Mouse (Mus musculus) C2C12 (cell line): ENCODE data around the gene Bclaf3. TPM values are rescaled to one million over a fixed set of nuclear protein-coding genes. Genes with fewer than 3 reads are reported as not detected.

Source experiments
- H3K27me3 ChIP-seq: one replicate; pipeline ENCODE4 v1.6.1; 2011; ENCODE audit not compliant: control insufficient read depth, insufficient read depth, insufficient read length
- H3K36me3 ChIP-seq: one replicate; pipeline ENCODE4 v1.6.1; 2011; ENCODE audit not compliant: control insufficient read depth, insufficient read depth
- H3K4me3 ChIP-seq: one replicate; pipeline ENCODE4 v1.5.1; 2011; ENCODE audit warnings: mild to moderate bottlenecking, control low read depth; ENCODE audit not compliant: poor library complexity, insufficient read depth, severe bottlenecking
- H3K79me2 ChIP-seq: one replicate; pipeline ENCODE4 v1.6.1; 2011; ENCODE audit not compliant: control insufficient read depth, insufficient read depth
- H3K79me3 ChIP-seq: one replicate; pipeline ENCODE4 v1.6.1; 2011; ENCODE audit warnings: low read depth, control low read depth
- H3ac ChIP-seq: one replicate; pipeline ENCODE3; 2011; ENCODE audit warnings: low read depth; ENCODE audit not compliant: control insufficient read depth, insufficient read length
- CEBPB ChIP-seq: IDR thresholded peaks from one replicate; pipeline ENCODE4 v1.6.1; 2011; ENCODE audit warnings: low read depth, mild to moderate bottlenecking, control low read depth, moderate library complexity
- CTCF ChIP-seq: IDR thresholded peaks from one replicate; pipeline ENCODE4 v1.5.1; 2011; ENCODE audit not compliant: control insufficient read depth, insufficient read depth, insufficient read length
- FOSL1 ChIP-seq: IDR thresholded peaks from one replicate; pipeline ENCODE4 v1.8.0; 2011; ENCODE audit warnings: mild to moderate bottlenecking, low read length; ENCODE audit not compliant: poor library complexity, insufficient read depth, severe bottlenecking
- MAX ChIP-seq: IDR thresholded peaks from one replicate; pipeline ENCODE4 v1.6.1; 2011; ENCODE audit warnings: mild to moderate bottlenecking, control low read depth
- MYOD1 ChIP-seq: IDR thresholded peaks from one replicate; pipeline ENCODE4 v1.6.1; 2011; ENCODE audit warnings: low read depth; ENCODE audit not compliant: control insufficient read depth, insufficient read length
- MYOG ChIP-seq: IDR thresholded peaks from one replicate; pipeline ENCODE4 v1.6.1; 2011; ENCODE audit not compliant: control insufficient read depth, insufficient read length; ENCODE audit errors: extremely low read depth
- USF1 ChIP-seq: IDR thresholded peaks from one replicate; pipeline ENCODE4 v1.6.1; 2011; ENCODE audit warnings: low read depth, mild to moderate bottlenecking, control low read depth, moderate library complexity
- polyA plus RNA-seq: library from polyadenylated mRNA; unstranded; fragments of >200 nt; fragmentation: generic; extraction: Trizol; gene quantifications from one replicate; pipeline ENCODE4 v1.2.1, GENCODE M21; 2012; ENCODE audit warnings: missing spikeins

Bclaf3 gene
- polyA plus RNA-seq, 1 experiment, result 2.3 TPM

DNA sequence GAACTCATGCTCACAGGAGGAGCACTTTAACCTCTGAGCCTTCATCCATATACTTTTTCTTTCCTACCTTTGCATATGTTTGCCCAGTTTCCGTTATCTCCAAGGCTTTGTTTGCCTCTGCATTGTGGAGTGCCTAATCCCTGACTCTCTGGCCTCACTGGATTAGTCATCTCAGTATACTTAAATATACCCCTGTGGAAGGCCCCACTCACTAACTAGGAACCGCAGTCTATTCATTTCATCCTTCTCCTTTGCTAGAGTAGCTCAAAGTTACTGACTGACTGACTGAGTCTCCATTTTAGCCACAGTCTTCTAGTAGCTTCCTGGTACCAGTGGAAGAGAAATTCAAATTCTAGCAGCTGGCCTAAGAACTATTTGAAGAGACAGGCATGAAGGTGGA is 78.3 kb downstream of the Bclaf3 start:
- Histone ChIP-seq H3K79me3 (no peaks in the 10 kb centered on the region), H3K79me2 (no peaks in the 10 kb centered on the region), H3K27me3 (no peaks in the 10 kb centered on the region), H3ac (no peak overlapping the region), H3K4me3 (no peak overlapping the region), H3K36me3 (no peaks in the 10 kb centered on the region)
- TF ChIP-seq USF1 (no peak), FOSL1 (no peak), CEBPB (no peak), MAX (no peak), CTCF (no peak)

DNA sequence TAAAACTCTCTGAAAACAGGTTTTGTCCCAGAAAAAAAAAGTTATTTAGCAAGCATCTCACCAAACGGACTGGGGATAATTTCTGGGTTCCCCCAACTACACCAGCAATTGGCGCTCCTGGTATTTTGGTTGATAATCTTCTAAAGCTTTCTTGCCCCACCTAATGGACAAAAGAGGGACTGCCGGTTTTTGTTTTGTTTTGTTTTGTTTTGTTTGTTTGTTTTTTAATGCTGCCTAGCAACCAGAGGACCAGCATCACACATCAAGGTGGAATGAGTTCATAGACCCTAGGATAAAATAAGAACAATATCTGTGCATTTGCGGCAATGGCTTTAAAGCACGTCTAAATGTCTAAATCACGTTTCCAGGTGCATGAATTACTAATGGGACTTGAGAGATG is 80.4 kb downstream of the Bclaf3 start:
- Histone ChIP-seq H3ac (no peak overlapping the region), H3K79me2 (no peaks in the 10 kb centered on the region), H3K79me3 (no peaks in the 10 kb centered on the region), H3K27me3 (no peaks in the 10 kb centered on the region), H3K4me3 (no peak overlapping the region), H3K36me3 (no peaks in the 10 kb centered on the region)
- TF ChIP-seq CEBPB (no peak), MYOG (no peak), USF1 (no peak), FOSL1 (no peak), MYOD1 (no peak), MAX (no peak), CTCF (no peak)

DNA sequence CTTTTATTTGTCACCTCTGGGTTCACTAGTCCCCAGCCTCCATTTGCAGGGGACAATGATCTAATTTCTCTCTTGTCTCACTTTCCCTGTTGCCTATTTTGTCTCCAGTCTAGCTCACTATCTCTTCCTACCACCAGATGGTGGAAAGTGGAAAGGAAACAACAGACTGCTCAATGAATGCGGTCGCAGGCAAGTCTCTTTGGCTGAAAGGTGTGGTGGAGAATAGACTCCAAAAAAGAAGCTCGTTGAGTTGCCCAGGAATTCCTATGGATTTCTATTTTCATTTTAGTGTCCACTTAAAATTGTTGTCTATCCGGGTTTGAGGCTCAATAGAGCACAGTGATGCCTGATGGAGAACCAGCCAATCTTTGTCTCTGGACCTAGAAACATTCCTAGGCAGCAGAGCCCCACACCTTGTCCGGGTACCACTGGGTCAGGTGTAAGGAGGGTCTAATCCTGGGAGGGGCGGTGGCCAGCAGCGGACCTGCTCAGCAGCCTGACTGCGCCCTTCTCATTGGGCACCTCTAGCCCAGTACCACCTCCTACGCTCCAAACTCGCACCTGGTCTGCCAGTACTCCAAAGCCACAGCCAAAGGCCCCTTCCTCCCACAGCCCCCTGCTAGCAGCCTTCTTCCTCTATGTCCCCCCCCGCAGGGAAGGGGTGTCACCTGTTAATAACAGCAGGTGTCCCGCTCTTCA is 99.9 kb downstream of the Bclaf3 start:
- Histone ChIP-seq H3K79me3 (peaks cover 10% of the 10 kb centered on the region), H3K4me3 (peak overlapping the region; percentile 52), H3K36me3 (no peaks in the 10 kb centered on the region), H3K79me2 (peaks cover 37% of the 10 kb centered on the region), H3ac (no peak overlapping the region), H3K27me3 (no peaks in the 10 kb centered on the region)
- TF ChIP-seq FOSL1 (no peak), MYOG (no peak), CEBPB (no peak), USF1 (no peak), MAX (no peak), MYOD1 (no peak), CTCF (no peak)

DNA sequence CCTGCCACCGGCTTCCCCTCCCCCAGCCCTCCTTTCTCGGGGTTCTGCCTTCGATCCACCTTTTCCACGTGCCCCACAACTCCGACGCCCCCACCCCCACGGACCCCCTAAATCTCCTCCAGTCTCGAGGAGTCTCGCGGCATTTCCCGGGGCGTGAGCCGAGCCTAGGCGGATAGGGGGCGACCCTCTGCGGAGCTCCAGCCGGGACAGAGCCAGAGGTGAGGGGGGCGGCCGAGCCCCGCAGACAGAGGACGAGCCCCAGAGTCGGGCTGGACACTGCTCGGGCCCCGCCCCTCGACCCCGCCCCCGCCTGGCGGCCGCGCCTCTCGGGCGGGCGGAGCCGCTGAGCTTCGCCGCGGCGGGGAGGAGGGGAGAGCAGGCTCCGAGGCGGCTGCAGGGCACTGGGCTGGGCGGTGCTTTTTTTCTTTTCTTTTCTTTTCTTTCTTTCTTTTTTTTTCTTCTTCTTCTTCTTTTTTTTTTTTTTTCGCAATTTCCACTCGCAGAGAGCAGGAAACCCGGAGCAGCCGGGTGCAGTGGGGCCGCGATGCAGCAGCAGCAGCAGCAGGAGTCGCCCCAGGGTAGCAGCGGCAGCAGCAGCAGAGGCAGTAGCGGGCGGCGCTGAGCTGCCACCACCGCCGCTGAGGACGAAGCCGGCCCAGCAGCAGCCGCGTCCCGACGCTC is 100.6 kb downstream of the Bclaf3 start, which contains the start of gene Sh3kbp1:
Gene Sh3kbp1, plus strand, starts transcription at position 366 of the 681 bp plus-strand sequence.
- Histone ChIP-seq H3K79me3 (peaks cover 13% of the 10 kb centered on the region), H3K79me2 (peaks cover 40% of the 10 kb centered on the region), H3K36me3 (no peaks in the 10 kb centered on the region), H3K4me3 (peak within 1 kb of the TSS; percentile 52), H3ac (peak within 1 kb of the TSS; percentile 98), H3K27me3 (no peaks in the 10 kb centered on the region)
- TF ChIP-seq CTCF (peak; percentile 68), FOSL1 (no peak)

DNA sequence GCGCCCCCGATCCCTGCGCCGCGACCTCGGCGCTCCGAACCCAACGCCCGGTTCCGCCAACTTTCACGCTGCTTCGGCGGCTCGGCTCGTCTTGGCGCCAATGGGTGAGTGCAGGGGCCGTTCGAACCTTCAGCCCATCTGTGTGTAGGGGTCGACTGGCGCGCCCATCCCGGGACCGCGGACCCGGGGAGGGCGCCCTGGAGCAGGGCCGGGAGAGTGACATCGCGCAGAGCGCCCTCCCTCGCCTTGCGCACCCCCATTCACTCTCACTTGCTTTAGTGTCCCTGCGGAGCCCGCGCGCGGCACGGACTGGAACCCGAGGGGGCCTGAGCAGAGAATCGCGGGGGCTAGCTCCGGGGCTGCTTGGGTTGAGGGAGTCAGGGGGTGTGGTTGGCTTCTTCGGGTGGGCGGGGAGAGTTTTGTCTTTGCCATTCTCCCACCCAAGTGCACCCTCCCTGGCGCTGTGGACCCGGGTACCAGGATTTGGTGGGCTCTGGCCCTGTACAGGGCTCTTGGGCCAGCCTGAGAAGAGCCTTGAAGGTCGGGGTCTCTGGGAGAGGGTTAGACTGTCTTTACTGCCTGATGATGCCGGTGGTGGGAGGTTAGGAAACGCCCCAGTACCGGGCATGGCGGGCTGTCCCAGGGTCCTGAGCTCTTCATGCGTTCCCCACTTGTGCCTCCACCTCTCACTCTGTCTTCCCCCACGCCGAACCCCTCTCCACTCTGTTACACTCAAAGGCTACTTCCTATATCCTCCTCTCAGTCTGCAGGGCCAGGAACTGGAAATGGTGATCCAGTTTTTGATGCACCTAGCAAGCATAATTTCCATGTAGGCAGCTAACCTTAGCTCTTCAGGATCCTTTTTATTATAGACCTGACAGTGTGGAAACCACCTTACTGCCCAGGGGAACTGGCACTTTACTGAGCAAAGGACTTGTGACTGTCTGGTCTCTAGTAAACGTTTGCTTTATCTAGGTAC is 101.4 kb downstream of the Bclaf3 start:
- Histone ChIP-seq H3K79me3 (peaks cover 13% of the 10 kb centered on the region), H3K79me2 (peaks cover 40% of the 10 kb centered on the region), H3ac (peak overlapping the region; percentile 98), H3K36me3 (no peaks in the 10 kb centered on the region), H3K4me3 (peak overlapping the region; percentile 52), H3K27me3 (no peaks in the 10 kb centered on the region)
- TF ChIP-seq CTCF, result peak; percentile 62
- no peak for TF ChIP-seq CEBPB

DNA sequence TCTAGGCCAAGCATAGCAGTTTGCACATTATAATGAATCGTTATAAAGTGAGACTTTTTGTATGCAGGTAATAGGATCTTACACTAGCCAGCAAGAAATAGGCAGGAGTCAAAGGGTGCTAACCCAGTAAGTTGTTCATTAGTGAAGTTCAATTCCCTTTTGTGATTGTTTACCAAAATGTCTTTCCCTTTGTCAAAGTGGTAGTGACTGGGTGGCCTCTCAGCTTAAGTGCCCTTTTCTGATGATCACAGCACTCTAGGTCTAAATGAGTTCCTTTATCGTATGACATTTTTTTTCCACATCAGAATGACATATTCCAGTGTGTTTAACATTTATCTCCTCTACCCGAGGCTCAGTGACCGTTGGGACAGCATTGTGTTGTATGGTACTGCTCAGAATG is 102.1 kb downstream of the Bclaf3 start:
- H3K27me3 ChIP-seq, result no peaks in the 10 kb centered on the region
- H3K79me3 ChIP-seq, result peaks cover 13% of the 10 kb centered on the region
- no peak for TF ChIP-seq CTCF
- no peaks in the 10 kb centered on the region for H3K36me3 ChIP-seq
- no peak overlapping the region for H3K4me3 ChIP-seq
- H3ac ChIP-seq, result no peak overlapping the region
- peaks cover 47% of the 10 kb centered on the region for H3K79me2 ChIP-seq
